Mouse (Mus musculus) myocyte (in vitro differentiated cells): Measurements from ENCODE around the gene Ttc28. TPM values are rescaled to one million over a fixed set of nuclear protein-coding genes. Genes with fewer than 3 reads are reported as not detected.
A peak's percentile ranks its signal among the peaks of the same experiment; 100 is the strongest.

Source experiments
- H3K27me3 ChIP-seq: one replicate; pipeline ENCODE4 v1.6.1; 2011; ENCODE audit not compliant: control insufficient read depth, insufficient read depth, insufficient read length
- H3K36me3 ChIP-seq: one replicate; pipeline ENCODE4 v1.6.1; 2011; ENCODE audit not compliant: control insufficient read depth, insufficient read depth
- H3K4me2 ChIP-seq: one replicate; pipeline ENCODE4 v1.6.1; 2011; ENCODE audit warnings: low read depth, control low read depth
- H3K4me3 ChIP-seq: one replicate; pipeline ENCODE4 v1.5.1; 2011; ENCODE audit warnings: mild to moderate bottlenecking, control low read depth, moderate library complexity
- H3K79me2 ChIP-seq: one replicate; pipeline ENCODE4 v1.6.1; 2011; ENCODE audit not compliant: control insufficient read depth, insufficient read depth
- H3ac ChIP-seq: one replicate; pipeline ENCODE4 v1.6.1; 2011; ENCODE audit not compliant: control insufficient read depth, insufficient read length
- CEBPB ChIP-seq: IDR thresholded peaks from 2 replicates; pipeline ENCODE4 v1.6.1; 2011; ENCODE audit warnings: mild to moderate bottlenecking, moderate library complexity; ENCODE audit not compliant: poor library complexity, insufficient read depth, severe bottlenecking
- E2F4 ChIP-seq: IDR thresholded peaks from one replicate; pipeline ENCODE4 v1.6.1; 2011; ENCODE audit warnings: mild to moderate bottlenecking, control low read depth, moderate library complexity; ENCODE audit not compliant: insufficient read depth
- MAX ChIP-seq: IDR thresholded peaks from one replicate; pipeline ENCODE4 v1.6.1; 2011; ENCODE audit warnings: low read depth, mild to moderate bottlenecking, control low read depth
- MYOD1 ChIP-seq, 3 experiments: IDR thresholded peaks; one replicate each; pipeline ENCODE4 v1.6.1; 2011; ENCODE audit warnings: control low read depth in 2 of 3, low read depth in 2 of 3, mild to moderate bottlenecking in 2 of 3, moderate library complexity in 1 of 3; ENCODE audit not compliant: insufficient read length in 2 of 3, control insufficient read depth in 1 of 3
- MYOG ChIP-seq, 3 experiments: IDR thresholded peaks; one replicate each; pipeline ENCODE4 v1.6.1; 2011; ENCODE audit warnings: control low read depth in 2 of 3, low read depth in 2 of 3, mild to moderate bottlenecking in 2 of 3; ENCODE audit not compliant: insufficient read length in 2 of 3, control insufficient read depth in 1 of 3, insufficient read depth in 1 of 3
- POLR2A ChIP-seq: IDR thresholded peaks from one replicate; pipeline ENCODE4 v1.6.1; 2011; ENCODE audit warnings: low read depth, mild to moderate bottlenecking, control low read depth, moderate library complexity; ENCODE audit not compliant: insufficient read length
- POLR2AphosphoS2 ChIP-seq: IDR thresholded peaks from one replicate; pipeline ENCODE4 v1.6.1; 2011; ENCODE audit warnings: low read depth, control low read depth; ENCODE audit not compliant: insufficient read length
- REST ChIP-seq: IDR thresholded peaks from one replicate; pipeline ENCODE4 v1.6.1; 2011; ENCODE audit warnings: mild to moderate bottlenecking, control low read depth, moderate library complexity; ENCODE audit not compliant: insufficient read depth, insufficient read length
- SRF ChIP-seq: IDR thresholded peaks from one replicate; pipeline ENCODE4 v1.6.1; 2011; ENCODE audit warnings: low read depth; ENCODE audit not compliant: control insufficient read depth, insufficient read length
- TCF12 ChIP-seq: IDR thresholded peaks from one replicate; pipeline ENCODE4 v1.6.1; 2011; ENCODE audit warnings: mild to moderate bottlenecking, control low read depth; ENCODE audit not compliant: poor library complexity, insufficient read depth, severe bottlenecking
- TCF3 ChIP-seq: IDR thresholded peaks from one replicate; pipeline ENCODE4 v1.6.1; 2011; ENCODE audit warnings: low read depth, control low read depth; ENCODE audit not compliant: insufficient read length
- USF1 ChIP-seq: IDR thresholded peaks from one replicate; pipeline ENCODE4 v1.6.1; 2011; ENCODE audit warnings: low read depth, mild to moderate bottlenecking, control low read depth, moderate library complexity
- polyA plus RNA-seq: library from polyadenylated mRNA; unstranded; fragments of >200 nt; fragmentation: generic; extraction: Trizol; gene quantifications from one replicate; pipeline ENCODE4 v1.2.1, GENCODE M21; 2012; ENCODE audit warnings: missing spikeins

Gene Ttc28
- polyA plus RNA-seq, 1 experiment, result 8.5 TPM

- Histone ChIP-seq H3K4me3 (no peak overlapping the region), H3K27me3 (no peaks in the 10 kb centered on the region), H3K36me3 (no peaks in the 10 kb centered on the region), H3K4me2 (peak overlapping the region; percentile 67), H3K79me2 (no peaks in the 10 kb centered on the region), H3ac (no peak overlapping the region)
- TF ChIP-seq MYOD1 (IDR thresholded peaks at IDR 0.05; ENCODE audit: control insufficient read depth in 1 of 3, insufficient read length in 2 of 3, low read depth in 2 of 3), result peak in 1 of 3 experiments; percentile 37
- TF ChIP-seq TCF12, result no peak
These were observed 179.0 kb downstream of the Ttc28 start for GRCm38 (mm10) chr5:111058401-111059139.

- Histone ChIP-seq H3K4me3 (no peak overlapping the region), H3K36me3 (no peaks in the 10 kb centered on the region), H3K27me3 (no peaks in the 10 kb centered on the region), H3K79me2 (no peaks in the 10 kb centered on the region), H3ac (no peak overlapping the region), H3K4me2 (peak overlapping the region; percentile 67)
- TF ChIP-seq TCF3 (no peak), REST (no peak), MYOG (IDR thresholded peaks at IDR 0.05; ENCODE audit: control insufficient read depth in 1 of 3, insufficient read depth in 1 of 3, insufficient read length in 2 of 3, low read depth in 2 of 3) (no peak), E2F4 (no peak), MYOD1 (IDR thresholded peaks at IDR 0.05; ENCODE audit: control insufficient read depth in 1 of 3, insufficient read length in 2 of 3, low read depth in 2 of 3) (peak in 1 of 3 experiments; percentile 40), TCF12 (no peak), MAX (no peak), SRF (peak; percentile 83), POLR2AphosphoS2 (no peak), POLR2A (no peak), CEBPB (0 out of 2 replicates have a peak, but pooled peaks have one; percentile 27), USF1 (peak; percentile 86)
These were observed 179.7 kb downstream of the Ttc28 start for GRCm38 (mm10) chr5:111059140-111059921.

- H3K79me2 ChIP-seq, result no peaks in the 10 kb centered on the region
- H3K36me3 ChIP-seq, result no peaks in the 10 kb centered on the region
- H3K27me3 ChIP-seq, result no peaks in the 10 kb centered on the region
- TF ChIP-seq POLR2AphosphoS2, result no peak
- no peak for TF ChIP-seq MAX
- no peak for TF ChIP-seq REST
- no peak for TF ChIP-seq POLR2A
- no peak for TF ChIP-seq TCF3
- no peak for TF ChIP-seq SRF
- TF ChIP-seq E2F4, result no peak
- no peak for TF ChIP-seq MYOD1 (IDR thresholded peaks at IDR 0.05; ENCODE audit: control insufficient read depth in 1 of 3, insufficient read length in 2 of 3, low read depth in 2 of 3)
- no peak for TF ChIP-seq CEBPB
- TF ChIP-seq TCF12, result no peak
- no peak for TF ChIP-seq USF1
- TF ChIP-seq MYOG (IDR thresholded peaks at IDR 0.05; ENCODE audit: control insufficient read depth in 1 of 3, insufficient read depth in 1 of 3, insufficient read length in 2 of 3, low read depth in 2 of 3), result no peak
- H3K4me2 ChIP-seq, result peak overlapping the region; percentile 67
- no peak overlapping the region for H3ac ChIP-seq
- no peak overlapping the region for H3K4me3 ChIP-seq
These were observed 180.7 kb downstream of the Ttc28 start for GRCm38 (mm10) chr5:111060246-111060745.

- H3K4me2 ChIP-seq, result no peak overlapping the region
- H3ac ChIP-seq, result no peak overlapping the region
- TF ChIP-seq SRF (no peak), CEBPB (no peak), MYOG (IDR thresholded peaks at IDR 0.05; ENCODE audit: control insufficient read depth in 1 of 3, insufficient read depth in 1 of 3, insufficient read length in 2 of 3, low read depth in 2 of 3) (no peak), MAX (no peak), POLR2A (no peak), REST (no peak), POLR2AphosphoS2 (no peak), TCF3 (no peak), MYOD1 (IDR thresholded peaks at IDR 0.05; ENCODE audit: control insufficient read depth in 1 of 3, insufficient read length in 2 of 3, low read depth in 2 of 3) (no peak), E2F4 (no peak), TCF12 (no peak), USF1 (no peak)
- H3K27me3 ChIP-seq, result no peaks in the 10 kb centered on the region
- H3K36me3 ChIP-seq, result no peaks in the 10 kb centered on the region
- H3K4me3 ChIP-seq, result no peak overlapping the region
- no peaks in the 10 kb centered on the region for H3K79me2 ChIP-seq
These were observed 183.6 kb downstream of the Ttc28 start for GRCm38 (mm10) chr5:111063155-111063554.
